Mouse (Mus musculus) MEL (cell line): Measurements from ENCODE around the gene Pecam1. TPM values are rescaled to one million over a fixed set of nuclear protein-coding genes. Genes with fewer than 3 reads are reported as not detected.
A peak's percentile ranks its signal among the peaks of the same experiment; 100 is the strongest.

Experiments used
- DNase-seq: peaks from one replicate; pipeline ENCODE4 v3.0.0; 2011; ENCODE audit warnings: low read depth, low spot score
- H3K27ac ChIP-seq: 2 replicates; pipeline ENCODE4 v1.5.1; 2012; ENCODE audit warnings: low read depth, mild to moderate bottlenecking, control low read depth, low read length, moderate library complexity; ENCODE audit not compliant: control insufficient read depth
- H3K27me3 ChIP-seq, 2 experiments: fragments of 150-350 bp in 1 of 2; sonication (generic) in 1 of 2; 2 replicates each; pipeline ENCODE4 v1.6.1; 2012; ENCODE audit warnings: low read length in 2 of 2, mild to moderate bottlenecking in 2 of 2, improper control_type of control experiment in 1 of 2, moderate library complexity in 1 of 2; ENCODE audit not compliant: insufficient read depth in 2 of 2, control insufficient read depth in 1 of 2
- H3K36me3 ChIP-seq, 2 experiments: 2 replicates each; pipeline ENCODE4 v1.6.1; 2012 to 2014; ENCODE audit warnings: low read length in 2 of 2, improper control_type of control experiment in 1 of 2, inconsistent platforms in 1 of 2, mild to moderate bottlenecking in 1 of 2; ENCODE audit not compliant: insufficient read depth in 2 of 2, control insufficient read depth in 1 of 2
- H3K4me1 ChIP-seq, 2 experiments: fragments of 150-350 bp in 1 of 2; sonication (generic) in 1 of 2; 2 replicates each; pipeline ENCODE4 v1.6.1; 2012; ENCODE audit warnings: low read length in 2 of 2, improper control_type of control experiment in 1 of 2, mild to moderate bottlenecking in 1 of 2; ENCODE audit not compliant: insufficient read depth in 2 of 2, control insufficient read depth in 1 of 2
- H3K4me3 ChIP-seq, 2 experiments: fragments of 150-350 bp in 1 of 2; sonication (generic) in 1 of 2; 2 replicates each; pipeline ENCODE4 v1.5.1; 2012; ENCODE audit warnings: low read depth in 2 of 2, low read length in 2 of 2, mild to moderate bottlenecking in 2 of 2, moderate library complexity in 2 of 2, control low read depth in 1 of 2, improper control_type of control experiment in 1 of 2; ENCODE audit not compliant: control insufficient read depth in 1 of 2, insufficient read depth in 1 of 2
- H3K79me2 ChIP-seq: 2 replicates; pipeline ENCODE4 v1.6.1; 2012; ENCODE audit warnings: mild to moderate bottlenecking, low read length, moderate library complexity; ENCODE audit not compliant: control insufficient read depth, poor library complexity, insufficient read depth
- H3K9ac ChIP-seq: 2 replicates; pipeline ENCODE4 v1.6.1; 2012; ENCODE audit warnings: low read depth, mild to moderate bottlenecking, control low read depth, low read length, moderate library complexity; ENCODE audit not compliant: control insufficient read depth, poor library complexity, severe bottlenecking
- H3K9me3 ChIP-seq: fragments of 150-350 bp; sonication (generic); replicated peaks from 2 replicates; pipeline ENCODE4 v1.6.1; 2012; ENCODE audit warnings: mild to moderate bottlenecking, low read length, improper control_type of control experiment, moderate library complexity; ENCODE audit not compliant: insufficient read depth
- CHD1 ChIP-seq: IDR thresholded peaks from 2 replicates; pipeline ENCODE4 v1.6.1; 2012; ENCODE audit warnings: low read depth, mild to moderate bottlenecking, inconsistent platforms, low read length, improper control_type of control experiment
- CHD2 ChIP-seq: IDR thresholded peaks from 2 replicates; pipeline ENCODE4 v1.6.1; 2011; ENCODE audit warnings: low read length, improper control_type of control experiment
- CTCF ChIP-seq, 3 experiments: IDR thresholded peaks in 2 of 3; conservative IDR thresholded peaks in 1 of 3; 2 replicates each; pipeline ENCODE4 v1.5.1; 2011 to 2012; ENCODE audit warnings: low read length in 3 of 3, low read depth in 2 of 3, mild to moderate bottlenecking in 2 of 3, improper control_type of control experiment in 1 of 3, inconsistent platforms in 1 of 3, mixed read lengths in 1 of 3, moderate library complexity in 1 of 3; ENCODE audit not compliant: control insufficient read depth in 1 of 3, insufficient read depth in 1 of 3, poor library complexity in 1 of 3, severe bottlenecking in 1 of 3
- E2F4 ChIP-seq: IDR thresholded peaks from 2 replicates; pipeline ENCODE4 v1.6.1; 2011; ENCODE audit warnings: low read depth, low read length, improper control_type of control experiment, borderline replicate concordance
- ELF1 ChIP-seq: IDR thresholded peaks from 2 replicates; pipeline ENCODE4 v1.6.1; 2014; ENCODE audit warnings: low read depth, mild to moderate bottlenecking, inconsistent platforms, low read length, improper control_type of control experiment, moderate library complexity
- EP300 ChIP-seq, 2 experiments: IDR thresholded peaks; 2 replicates each; pipeline ENCODE4 v1.6.1; 2011; ENCODE audit warnings: improper control_type of control experiment in 2 of 2, low read length in 2 of 2, low read depth in 1 of 2, mild to moderate bottlenecking in 1 of 2
- ETS1 ChIP-seq: IDR thresholded peaks from 2 replicates; pipeline ENCODE4 v1.6.1; 2012; ENCODE audit warnings: low read depth, mild to moderate bottlenecking, inconsistent platforms, low read length, improper control_type of control experiment, moderate library complexity
- GATA1 ChIP-seq: IDR thresholded peaks from 2 replicates; pipeline ENCODE4 v1.6.1; 2011; ENCODE audit warnings: low read depth, low read length, improper control_type of control experiment
- HCFC1 ChIP-seq: IDR thresholded peaks from 2 replicates; pipeline ENCODE4 v1.6.1; 2012; ENCODE audit warnings: low read depth, mild to moderate bottlenecking, inconsistent platforms, low read length, improper control_type of control experiment, moderate library complexity
- MAFK ChIP-seq: IDR thresholded peaks from 2 replicates; pipeline ENCODE4 v1.6.1; 2011; ENCODE audit warnings: low read depth, mild to moderate bottlenecking, low read length, improper control_type of control experiment, borderline replicate concordance
- MAX ChIP-seq: IDR thresholded peaks from 2 replicates; pipeline ENCODE4 v1.6.1; 2011; ENCODE audit warnings: low read length, improper control_type of control experiment
- MAZ ChIP-seq: IDR thresholded peaks from 2 replicates; pipeline ENCODE4 v1.6.1; 2012; ENCODE audit warnings: low read depth, mild to moderate bottlenecking, inconsistent platforms, low read length, improper control_type of control experiment
- MXI1 ChIP-seq: IDR thresholded peaks from 2 replicates; pipeline ENCODE4 v1.6.1; 2011; ENCODE audit warnings: mild to moderate bottlenecking, low read depth, low read length, improper control_type of control experiment
- MYB ChIP-seq: IDR thresholded peaks from 2 replicates; pipeline ENCODE4 v1.6.1; 2011; ENCODE audit warnings: mild to moderate bottlenecking, low read depth, low read length, improper control_type of control experiment
- NELFE ChIP-seq: IDR thresholded peaks from 2 replicates; pipeline ENCODE4 v1.6.1; 2011; ENCODE audit warnings: low read depth, low read length, improper control_type of control experiment
- NRF1 ChIP-seq: IDR thresholded peaks from 2 replicates; pipeline ENCODE4 v1.6.1; 2014; ENCODE audit warnings: low read depth, mild to moderate bottlenecking, inconsistent platforms, low read length, improper control_type of control experiment, moderate library complexity; ENCODE audit not compliant: poor library complexity, insufficient read depth, severe bottlenecking
- POLR2A ChIP-seq, 2 experiments: IDR thresholded peaks; 2 replicates each; pipeline ENCODE4 v1.6.1; 2011 to 2012; ENCODE audit warnings: low read length in 2 of 2, mild to moderate bottlenecking in 2 of 2, control low read depth in 1 of 2, improper control_type of control experiment in 1 of 2, low read depth in 1 of 2, moderate library complexity in 1 of 2; ENCODE audit not compliant: control insufficient read depth in 1 of 2, insufficient read depth in 1 of 2, poor library complexity in 1 of 2
- POLR2AphosphoS2 ChIP-seq: IDR thresholded peaks from 2 replicates; pipeline ENCODE4 v1.6.1; 2011; ENCODE audit warnings: low read length, improper control_type of control experiment
- SIN3A ChIP-seq: IDR thresholded peaks from 2 replicates; pipeline ENCODE4 v1.6.1; 2012; ENCODE audit warnings: low read length, improper control_type of control experiment, inconsistent platforms
- TAL1 ChIP-seq: IDR thresholded peaks from 2 replicates; pipeline ENCODE4 v1.6.1; 2012; ENCODE audit warnings: mild to moderate bottlenecking, inconsistent platforms, low read length, moderate library complexity, mixed read lengths
- TBP ChIP-seq: IDR thresholded peaks from 2 replicates; pipeline ENCODE4 v1.8.0; 2011; ENCODE audit warnings: low read depth, low read length, improper control_type of control experiment
- TCF12 ChIP-seq: IDR thresholded peaks from 2 replicates; pipeline ENCODE4 v1.6.1; 2014; ENCODE audit warnings: low read depth, mild to moderate bottlenecking, inconsistent platforms, low read length, improper control_type of control experiment, moderate library complexity
- USF1 ChIP-seq: IDR thresholded peaks from 2 replicates; pipeline ENCODE4 v1.6.1; 2014; ENCODE audit warnings: low read depth, mild to moderate bottlenecking, inconsistent platforms, low read length, improper control_type of control experiment, moderate library complexity
- USF2 ChIP-seq, 2 experiments: IDR thresholded peaks; 2 replicates each; pipeline ENCODE4 v1.6.1; 2011 to 2012; ENCODE audit warnings: improper control_type of control experiment in 2 of 2, low read length in 2 of 2, borderline replicate concordance in 1 of 2, inconsistent platforms in 1 of 2, low read depth in 1 of 2, mild to moderate bottlenecking in 1 of 2; ENCODE audit not compliant: insufficient read depth in 1 of 2
- ZC3H11A ChIP-seq: IDR thresholded peaks from 2 replicates; pipeline ENCODE4 v1.6.1; 2012; ENCODE audit warnings: low read depth, mild to moderate bottlenecking, inconsistent platforms, low read length, improper control_type of control experiment
- ZMIZ1 ChIP-seq: IDR thresholded peaks from 2 replicates; pipeline ENCODE4 v1.6.1; 2012; ENCODE audit warnings: low read depth, mild to moderate bottlenecking, inconsistent platforms, low read length, improper control_type of control experiment, moderate library complexity
- ZNF384 ChIP-seq: IDR thresholded peaks from 2 replicates; pipeline ENCODE4 v1.6.1; 2012; ENCODE audit warnings: low read depth, mild to moderate bottlenecking, inconsistent platforms, low read length, improper control_type of control experiment
- polyA plus RNA-seq, 2 experiments: library from polyadenylated mRNA; stranded (reverse) in 1 of 2; unstranded in 1 of 2; fragments of >175 nt in 1 of 2; fragments of >200 nt in 1 of 2; gene quantifications; 2 replicates each; pipeline versions ENCODE4 v1.2.1 to v1.2.4; 2012; ENCODE audit warnings: low replicate concordance in 2 of 2, low read depth in 1 of 2; ENCODE audit not compliant: insufficient read length in 2 of 2, insufficient read depth in 1 of 2, missing spikeins in 1 of 2
- total RNA-seq: library from RNA; depleted of rRNA; stranded (reverse); fragments of 300-350 nt; gene quantifications from 2 replicates; pipeline ENCODE4 v1.2.3, GENCODE M21; 2012

Gene Pecam1
- total and polyA plus RNA-seq, 3 experiments, result 0.12 to 0.14 TPM; not detected in 1

DNA sequence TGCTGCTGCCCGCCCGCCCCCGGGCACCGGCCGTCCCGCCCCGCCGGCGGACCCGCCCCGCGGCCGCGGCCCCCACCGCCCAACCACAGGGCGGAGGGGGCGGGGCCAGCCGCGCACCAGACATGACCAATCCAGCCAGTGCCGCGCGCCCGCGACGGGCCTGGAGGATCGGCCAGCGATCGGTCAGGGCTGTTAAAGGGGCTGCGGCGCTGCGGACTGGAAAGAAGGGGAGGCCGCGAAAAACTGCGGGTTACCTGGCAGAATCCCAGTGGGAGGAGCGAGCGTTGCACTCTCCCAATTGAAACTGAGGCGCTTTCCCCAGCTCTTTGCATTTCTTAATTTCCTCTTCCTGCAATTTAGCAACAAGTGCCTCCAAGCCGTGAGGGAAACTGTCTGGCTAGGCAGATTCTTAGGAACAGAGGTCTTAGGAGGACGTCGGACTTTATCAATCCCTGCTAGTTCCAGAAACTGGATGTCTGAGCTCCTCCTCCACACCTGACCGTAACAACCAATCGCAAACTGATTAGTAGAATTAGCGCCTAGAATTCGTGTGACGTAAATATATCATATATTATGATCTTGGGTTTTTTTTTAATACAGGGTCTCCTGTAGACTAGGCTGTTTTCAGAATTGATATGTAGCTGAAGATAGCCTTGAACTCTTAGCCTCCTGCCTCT, 137.3 kb downstream of the Pecam1 start, which contains the start of gene Tex2:
Gene Tex2 (minus strand): TSS at position 463 of the 677 bp plus-strand sequence.
- H3K27ac ChIP-seq, result peak within 1 kb of the TSS; percentile 85
- peaks cover 0 to 15% of the 10 kb centered on the region in 2 experiments; a peak in 2 of 4 replicates for H3K36me3 ChIP-seq
- peak; percentile 99 for DNase-seq
- H3K27me3 ChIP-seq, result no peaks in the 10 kb centered on the region
- TF ChIP-seq ZNF384 (peak; percentile 78), GATA1 (peak; percentile 52), NRF1 (0 out of 2 replicates have a peak, but pooled peaks have one; percentile 21), MYB (no peak), ZC3H11A (no peak), POLR2A (IDR thresholded peaks at IDR 0.05; ENCODE audit: control insufficient read depth in 1 of 2, insufficient read depth in 1 of 2, low read depth in 1 of 2, low read length in 2 of 2, poor library complexity in 1 of 2) (peak; percentile 7 to 85; a peak in 3 of 4 replicates), CHD1 (no peak), SIN3A (peak; percentile 99), E2F4 (0 out of 2 replicates have a peak, but pooled peaks have one; percentile 71), MXI1 (peak; percentile 41; the same call in 1 of the 2 replicates), USF1 (peak; percentile 92), ELF1 (peak; percentile 45; the same call in 1 of the 2 replicates), MAX (0 out of 2 replicates have a peak, but pooled peaks have one; percentile 54), TBP (peak; percentile 85), USF2 (IDR thresholded peaks at IDR 0.05; ENCODE audit: borderline replicate concordance in 1 of 2, insufficient read depth in 1 of 2, low read depth in 1 of 2, low read length in 2 of 2) (no peak), CHD2 (no peak), CTCF (IDR thresholded peaks at IDR 0.05 in 2 of 3, conservative IDR thresholded peaks at IDR 0.05 in 1 of 3; ENCODE audit: control insufficient read depth in 1 of 3, insufficient read depth in 1 of 3, low read depth in 2 of 3, low read length in 3 of 3, poor library complexity in 1 of 3, severe bottlenecking in 1 of 3) (0 out of 6 replicates have a peak, but pooled peaks of 1 of the 3 experiments have one; percentile 4), HCFC1 (peak; percentile 92), MAFK (no peak), EP300 (IDR thresholded peaks at IDR 0.05; ENCODE audit: low read depth in 1 of 2, low read length in 2 of 2) (peak in 1 of 2 experiments; percentile 25; a peak in 1 of 4 replicates), NELFE (peak; percentile 69), TCF12 (peak; percentile 55; the same call in 1 of the 2 replicates), ZMIZ1 (peak; percentile 71), TAL1 (no peak), MAZ (peak; percentile 97), POLR2AphosphoS2 (peak; percentile 84), ETS1 (peak; percentile 26)
- peaks cover 7 to 19% of the 10 kb centered on the region in 2 experiments for H3K4me1 ChIP-seq
- peak within 1 kb of the TSS; percentile 73 to 98 for H3K4me3 ChIP-seq
- peak within 1 kb of the TSS; percentile 90 for H3K9ac ChIP-seq
- peaks cover 33% of the 10 kb centered on the region for H3K79me2 ChIP-seq
- H3K9me3 ChIP-seq, result no peaks in the 10 kb centered on the region
